Mouse (Mus musculus): ENCODE measurements around the gene Twistnb. TPM values are rescaled to one million over a fixed set of nuclear protein-coding genes. Genes with fewer than 3 reads are reported as not detected.

The Twistnb gene
- polyA plus RNA-seq, 1 experiment, result 12.7 TPM

GRCm38 (mm10) chr12:33455418-33455817 is 26.0 kb downstream of the Twistnb start:
- TF ChIP-seq POLR2A (IDR thresholded peaks at IDR 0.05; ENCODE audit: low read depth, low read length), result no peak
- TF ChIP-seq CTCF (conservative IDR thresholded peaks at IDR 0.05; ENCODE audit: insufficient read depth, insufficient read length, low read depth, low read length), result no peak

GRCm38 (mm10) chr12:33456242-33456641 is 26.8 kb downstream of the Twistnb start:
- H3K4me1 ChIP-seq (ENCODE audit: control insufficient read depth, insufficient read depth, low read length), result no peaks in the 10 kb centered on the region
- H3K36me3 ChIP-seq (ENCODE audit: control insufficient read depth, insufficient read depth, low read length), result no peaks in the 10 kb centered on the region
- no peak for TF ChIP-seq POLR2A (IDR thresholded peaks at IDR 0.05; ENCODE audit: low read depth, low read length)
- H3K27ac ChIP-seq (ENCODE audit: insufficient read depth, low read depth, low read length), result no peak overlapping the region
- no peaks in the 10 kb centered on the region for H3K27me3 ChIP-seq (replicated peaks; ENCODE audit: control insufficient read depth, insufficient read depth, low read length)
- WGBS, result 38% methylated on average over 5 of the region's 5 CpGs
- peak; percentile 71 for DNase-seq
- no peak overlapping the region for H3K4me3 ChIP-seq (ENCODE audit: insufficient read depth, low read depth, low read length)

More at GRCm38 (mm10) chr12:33455418-33455817, 26.0 kb downstream of the Twistnb start:
- no peaks in the 10 kb centered on the region for H3K27me3 ChIP-seq (replicated peaks; ENCODE audit: control insufficient read depth, insufficient read depth, low read length)
- WGBS, result 76% methylated on average over 7 of the region's 7 CpGs
- no peak overlapping the region for H3K4me3 ChIP-seq (ENCODE audit: insufficient read depth, low read depth, low read length)
- peak; percentile 4 for DNase-seq
- H3K27ac ChIP-seq (ENCODE audit: insufficient read depth, low read depth, low read length), result no peak overlapping the region
- H3K36me3 ChIP-seq (ENCODE audit: control insufficient read depth, insufficient read depth, low read length), result no peaks in the 10 kb centered on the region
- H3K4me1 ChIP-seq (ENCODE audit: control insufficient read depth, insufficient read depth, low read length), result no peaks in the 10 kb centered on the region

- H3K27me3 ChIP-seq (replicated peaks; ENCODE audit: control insufficient read depth, insufficient read depth, low read length), result no peaks in the 10 kb centered on the region
- 24% methylated on average over 5 of the region's 5 CpGs for WGBS
- no peak overlapping the region for H3K4me3 ChIP-seq (ENCODE audit: insufficient read depth, low read depth, low read length)
- H3K27ac ChIP-seq (ENCODE audit: insufficient read depth, low read depth, low read length), result no peak overlapping the region
- DNase-seq, result no peak
- no peaks in the 10 kb centered on the region for H3K4me1 ChIP-seq (ENCODE audit: control insufficient read depth, insufficient read depth, low read length)
- TF ChIP-seq CTCF (conservative IDR thresholded peaks at IDR 0.05; ENCODE audit: insufficient read depth, insufficient read length, low read depth, low read length), result no peak
- no peak for TF ChIP-seq POLR2A (IDR thresholded peaks at IDR 0.05; ENCODE audit: low read depth, low read length)
- no peaks in the 10 kb centered on the region for H3K36me3 ChIP-seq (ENCODE audit: control insufficient read depth, insufficient read depth, low read length)
These were observed 51.5 kb downstream of the Twistnb start for GRCm38 (mm10) chr12:33480975-33481374.

- Histone ChIP-seq H3K4me1 (ENCODE audit: control insufficient read depth, insufficient read depth, low read length) (no peaks in the 10 kb centered on the region), H3K27ac (ENCODE audit: insufficient read depth, low read depth, low read length) (no peak overlapping the region), H3K36me3 (ENCODE audit: control insufficient read depth, insufficient read depth, low read length) (no peaks in the 10 kb centered on the region), H3K27me3 (replicated peaks; ENCODE audit: control insufficient read depth, insufficient read depth, low read length) (no peaks in the 10 kb centered on the region), H3K4me3 (ENCODE audit: insufficient read depth, low read depth, low read length) (no peak overlapping the region)
- DNase-seq, result no peak
- TF ChIP-seq CTCF (conservative IDR thresholded peaks at IDR 0.05; ENCODE audit: insufficient read depth, insufficient read length, low read depth, low read length) (no peak), POLR2A (IDR thresholded peaks at IDR 0.05; ENCODE audit: low read depth, low read length) (no peak)
- WGBS, result 84% methylated on average over 2 of the region's 2 CpGs
These were observed 53.5 kb downstream of the Twistnb start for GRCm38 (mm10) chr12:33482931-33483330.

Other genes starting within 250 kb of the Twistnb start
- 0.17 TPM in 1 of 2 replicates, not detected in the other for gene Efcab10, start 34.8 kb upstream of the Twistnb start, polyA plus RNA-seq (2012; rRNA removed)

Data from kidney, adult 2 months (tissue).